Mouse (Mus musculus) brain, embryonic 14.5 days (tissue): ENCODE results near the gene Clk2. TPM values are rescaled to one million over a fixed set of nuclear protein-coding genes. Genes with fewer than 3 reads are reported as not detected.

Source experiments
- DNase-seq: peaks from one replicate; pipeline ENCODE4 v3.0.0-alpha.2; 2011; ENCODE audit warnings: low read depth
- CTCF ChIP-seq: fragments of 200-500 bp; IDR thresholded peaks from 2 replicates; pipeline ENCODE4 v1.5.1; 2012; ENCODE audit warnings: inconsistent platforms, mild to moderate bottlenecking, moderate library complexity, borderline replicate concordance; ENCODE audit not compliant: insufficient read depth, insufficient read length; ENCODE audit errors: extremely low read depth
- POLR2A ChIP-seq: fragments of 200-500 bp; IDR thresholded peaks from 2 replicates; pipeline ENCODE4 v1.6.1; 2012; ENCODE audit warnings: mild to moderate bottlenecking, inconsistent platforms, borderline replicate concordance; ENCODE audit not compliant: poor library complexity, insufficient read depth, insufficient read length, severe bottlenecking; ENCODE audit errors: extremely low read depth
- polyA plus RNA-seq: library from polyadenylated mRNA; depleted of rRNA; stranded (reverse); fragments of >200 nt; gene quantifications from 2 replicates; pipeline ENCODE4 v1.2.3, GENCODE M21; 2012; rRNA removed

Clk2 gene
- polyA plus RNA-seq = 103 and 123 TPM in 2 replicates

DNA sequence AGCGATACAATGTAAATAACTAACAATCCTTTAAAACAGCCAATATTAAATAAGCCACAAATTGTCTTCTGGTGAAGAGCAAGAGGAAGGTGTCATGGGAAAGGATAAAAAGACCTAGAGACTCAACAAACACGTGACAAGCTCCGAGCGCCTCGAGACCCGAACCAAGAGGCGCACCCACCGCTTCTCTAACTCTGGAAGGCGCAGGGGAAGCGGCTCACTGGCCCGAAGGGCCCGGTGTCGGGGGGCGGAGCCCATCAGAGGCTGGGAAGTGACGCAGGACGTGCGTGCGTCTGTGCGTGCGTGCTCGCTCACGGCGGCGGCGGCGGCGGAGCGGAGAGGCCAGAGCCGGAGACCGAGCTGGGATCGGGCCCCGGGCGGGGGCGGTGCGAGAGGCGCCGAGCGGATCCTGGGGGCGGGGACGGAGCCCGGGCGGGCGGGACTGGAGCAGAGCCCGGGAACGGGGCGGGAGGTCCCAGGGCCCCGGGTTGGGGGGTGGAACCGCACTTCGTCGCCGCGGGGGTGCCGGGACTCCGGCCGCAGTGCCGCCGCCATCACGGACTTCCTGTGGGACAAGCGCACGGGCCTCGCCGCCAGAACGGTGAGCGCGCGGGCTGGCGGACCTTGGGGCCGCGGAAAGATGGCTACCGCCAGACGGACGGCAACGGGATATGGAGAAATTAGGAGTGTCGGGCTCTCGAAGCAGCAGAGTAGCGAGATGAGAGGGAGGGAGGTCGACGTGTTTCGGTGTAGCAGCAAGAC, at the start of gene Clk2:
TSS of gene Clk2 (plus strand) at position 290 of the 762 bp plus-strand sequence.
- TF ChIP-seq POLR2A (peak; percentile 94), CTCF (no peak)
- DNase-seq = peak; percentile 97

- DNase-seq = peak; percentile 50
- TF ChIP-seq POLR2A (no peak), CTCF (peak; percentile 22; the same call in 1 of the 2 replicates)
These were observed 49.1 kb upstream of the Clk2 start for GRCm38 (mm10) chr3:89115522-89115921.

DNA sequence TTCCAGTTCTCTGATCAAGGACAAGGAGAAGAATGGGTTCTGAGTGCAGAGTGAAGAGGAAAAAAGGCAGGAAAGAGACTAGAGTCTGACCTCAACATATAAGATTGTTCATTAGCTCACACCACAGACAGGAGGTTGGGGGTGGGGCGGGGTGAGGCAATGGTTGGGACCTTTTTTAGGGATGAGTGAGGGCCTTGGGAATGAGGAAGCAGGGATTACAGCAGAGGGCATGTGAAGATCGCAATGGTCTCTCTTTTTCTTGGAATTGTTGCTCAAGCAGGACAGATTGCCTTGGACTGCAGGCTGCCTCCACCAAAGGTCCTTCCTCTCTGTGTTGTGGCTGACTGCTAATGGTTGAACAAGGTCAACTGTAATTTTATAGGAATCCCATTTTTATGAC, 41.3 kb upstream of the Clk2 start:
- TF ChIP-seq POLR2A (no peak), CTCF (no peak)

DNA sequence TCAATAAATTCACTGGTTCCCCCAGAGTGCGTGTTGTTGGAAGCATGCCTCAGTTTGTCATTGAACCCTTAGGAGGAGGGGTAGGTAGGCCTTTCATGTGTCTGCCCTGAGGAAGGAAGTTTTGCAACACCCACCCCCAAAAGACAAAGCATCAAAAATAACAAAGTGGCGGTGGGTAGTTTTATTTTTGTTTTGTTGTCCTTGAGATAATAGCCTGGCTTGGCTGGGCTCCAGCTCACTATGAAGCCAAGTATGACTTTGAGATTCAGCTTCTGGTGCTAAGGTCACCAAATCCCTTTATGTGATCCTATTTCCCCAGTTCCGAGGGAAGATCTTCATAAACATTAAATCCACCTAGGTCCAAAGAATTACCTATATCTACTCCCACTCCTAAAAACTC, 40.4 kb upstream of the Clk2 start:
- TF ChIP-seq CTCF (no peak), POLR2A (no peak)
- DNase-seq = no peak

More for the DNA sequence above, 41.3 kb upstream of the Clk2 start:
- no peak for DNase-seq

DNA sequence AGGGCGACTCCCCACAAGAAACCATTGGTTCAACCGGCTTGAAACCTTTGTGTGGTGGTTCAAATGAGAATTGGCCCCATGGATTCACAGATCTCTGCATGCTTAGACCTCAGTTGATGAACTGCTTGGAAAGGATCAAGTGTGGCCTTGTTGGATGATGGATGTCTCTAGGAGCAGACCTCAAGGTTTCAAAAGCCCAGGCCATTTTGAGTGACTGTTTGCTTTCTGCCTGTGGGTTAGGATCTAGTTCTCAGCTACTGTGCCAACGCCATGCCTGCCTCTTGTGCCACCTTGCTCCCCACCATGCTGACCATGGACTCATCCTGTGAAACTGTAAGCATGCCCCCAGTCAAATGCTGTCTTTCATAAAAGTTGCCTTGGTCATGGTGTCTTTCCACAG, 38.6 kb upstream of the Clk2 start:
- no peak for TF ChIP-seq POLR2A
- TF ChIP-seq CTCF = no peak
- no peak for DNase-seq

- DNase-seq = no peak
- TF ChIP-seq POLR2A = no peak
- no peak for TF ChIP-seq CTCF
These were observed 34.7 kb upstream of the Clk2 start for GRCm38 (mm10) chr3:89129908-89130307.

DNA sequence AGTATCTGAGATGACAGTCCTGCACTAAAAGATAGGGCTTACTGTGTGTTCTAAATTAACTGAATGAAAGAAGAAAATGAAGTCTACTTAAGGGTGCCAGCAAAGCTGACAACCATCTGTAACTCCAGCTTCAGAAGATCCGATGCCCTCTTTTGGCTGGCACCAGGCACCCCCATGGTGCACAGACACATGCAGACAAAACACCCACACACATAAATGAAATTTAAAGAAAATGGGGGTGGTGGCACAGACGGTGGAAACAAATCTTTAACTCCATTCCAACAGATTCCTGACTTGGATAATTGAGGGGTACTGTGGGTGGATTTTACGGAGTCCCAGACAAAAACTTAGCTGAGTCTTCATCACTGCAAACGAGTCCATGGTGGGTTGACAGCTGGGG, 32.8 kb upstream of the Clk2 start:
- peak; percentile 17 for DNase-seq
- no peak for TF ChIP-seq CTCF
- TF ChIP-seq POLR2A = no peak

DNA sequence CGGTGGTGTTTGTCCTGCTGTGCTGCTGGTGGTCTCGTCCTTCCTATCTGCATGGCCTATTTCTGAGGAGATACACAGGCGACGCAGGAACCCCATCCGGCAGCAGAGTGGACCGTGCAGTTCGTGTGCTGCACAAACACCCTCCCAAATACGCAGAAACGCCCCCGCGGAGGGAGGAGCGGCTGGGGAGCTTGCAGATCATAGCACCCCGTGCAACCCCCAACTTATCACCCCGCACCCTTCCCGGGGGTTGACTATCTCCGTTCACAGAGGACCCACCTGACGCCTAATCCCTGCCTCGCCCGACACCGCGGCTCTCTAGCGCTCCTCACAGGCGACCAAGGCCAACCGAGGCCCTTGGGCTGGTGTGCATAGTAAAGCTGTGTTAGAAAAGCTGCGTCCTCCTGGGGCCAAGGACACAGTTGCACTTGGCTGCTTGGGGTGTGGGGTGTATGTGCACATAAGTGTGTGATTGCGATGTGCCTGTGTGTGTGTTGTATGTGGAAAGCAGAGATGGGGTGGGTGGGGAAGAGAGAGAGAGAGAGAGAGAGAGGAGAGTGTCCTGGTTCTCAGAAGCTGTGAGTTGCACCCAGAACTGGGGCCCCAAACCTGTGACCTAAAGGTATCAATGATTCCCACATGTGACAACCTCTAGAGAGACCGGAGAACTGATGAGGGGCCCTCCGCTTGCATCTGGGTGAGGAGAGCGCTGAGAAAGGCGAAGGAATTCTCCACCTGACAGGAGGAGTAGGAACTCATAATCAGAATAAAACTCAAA, 32.1 kb upstream of the Clk2 start:
- DNase-seq = peak; percentile 45
- TF ChIP-seq POLR2A (no peak), CTCF (peak; percentile 37)

- DNase-seq = no peak
- TF ChIP-seq POLR2A = no peak
- TF ChIP-seq CTCF = no peak
These were observed 31.5 kb upstream of the Clk2 start for GRCm38 (mm10) chr3:89133063-89133450.

DNA sequence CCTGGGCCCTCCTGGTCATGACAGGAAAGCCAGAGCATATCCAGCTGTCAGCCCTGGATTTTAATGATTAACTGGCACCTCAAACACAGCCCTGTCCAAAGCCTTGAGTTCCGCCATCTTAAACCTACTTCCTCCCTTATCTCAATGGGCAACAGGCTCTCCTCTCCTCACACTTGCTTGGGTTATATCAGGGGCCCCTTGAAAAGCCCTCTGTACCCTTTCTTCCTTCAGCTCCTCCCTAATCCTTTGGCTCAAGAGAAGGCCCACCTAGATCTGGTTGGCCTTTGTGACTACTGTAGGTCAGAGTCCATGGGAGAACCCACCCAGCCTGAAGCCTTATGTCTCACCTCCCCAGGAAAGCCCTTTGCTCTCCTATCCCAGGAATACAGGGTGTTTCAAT, 30.8 kb upstream of the Clk2 start:
- no peak for TF ChIP-seq CTCF
- TF ChIP-seq POLR2A = no peak
- no peak for DNase-seq

- no peak for DNase-seq
- TF ChIP-seq CTCF (no peak), POLR2A (no peak)
These were observed 28.6 kb upstream of the Clk2 start, which contains the start of gene Pklr for GRCm38 (mm10) chr3:89135958-89136357. Gene Pklr (plus strand): TSS chr3:89136142.
